Mouse (Mus musculus): ENCODE data around the gene Cuedc2.

DNA sequence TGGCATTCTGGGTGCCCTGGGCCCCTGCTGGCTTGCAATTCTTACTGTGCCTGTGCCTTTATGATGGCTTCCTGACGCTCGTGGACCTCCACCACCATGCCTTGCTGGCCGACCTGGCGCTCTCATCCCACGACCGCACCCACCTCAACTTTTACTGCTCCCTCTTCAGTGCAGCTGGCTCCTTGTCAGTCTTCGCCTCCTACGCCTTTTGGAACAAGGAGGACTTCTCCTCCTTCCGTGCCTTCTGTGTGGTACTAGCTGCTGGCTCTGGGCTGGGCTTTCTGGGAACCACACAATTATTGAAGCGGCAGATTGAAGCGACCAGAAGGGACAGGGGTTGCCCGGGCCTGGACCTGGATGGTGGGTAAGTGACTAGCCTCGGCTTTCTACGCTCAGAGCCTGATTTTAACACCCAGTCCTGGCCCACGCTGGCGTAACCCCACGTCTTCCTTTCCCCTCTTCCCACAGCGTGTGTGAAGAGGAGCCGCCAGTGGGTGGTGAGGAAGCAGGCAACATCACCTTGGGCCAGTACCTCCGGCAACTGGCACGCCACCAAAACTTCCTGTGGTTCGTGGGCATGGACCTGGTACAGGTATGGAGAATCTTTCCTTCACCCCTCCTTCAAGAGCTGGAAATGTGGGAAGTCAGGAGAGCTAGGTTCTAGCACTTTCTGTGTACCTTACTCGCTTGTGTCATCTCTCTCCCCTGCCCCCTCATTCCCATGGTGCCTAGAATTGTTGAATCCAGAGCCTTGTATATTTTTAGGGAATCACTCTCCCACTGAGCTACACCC, 29.5 kb upstream of the Cuedc2 start:
- no peak for TF ChIP-seq HCFC1 (IDR thresholded peaks at IDR 0.05; ENCODE audit: borderline replicate concordance, insufficient read depth, low read length)
- no peak for TF ChIP-seq MAFK (IDR thresholded peaks at IDR 0.05; ENCODE audit: insufficient read depth, low read depth, low read length)
